Mouse (Mus musculus): ENCODE measurements at regions not wholly inside any gene's neighbourhood (a gene's known extent, or its start where the extent isn't known, plus 50 kb on each side); places are given as distances from the start of the nearest gene placed in this dataset.

- intact Hi-C loops (cut with DNase I), result no loop called here
- DNase-seq, result peak in 1 of 2 experiments; percentile 2
Measured at GRCm38 (mm10) chr4:72060605-72061352, 139.9 kb downstream of the Tle1 start.

- no peak for DNase-seq
- intact Hi-C loops (cut with DNase I), result loop anchor here (5.0 kb wide), 1 partner anchor 147 kb away; no protein-coding TSS in a partner anchor
Measured at GRCm38 (mm10) chr4:72049638-72050454, 150.9 kb downstream of the Tle1 start.

DNA sequence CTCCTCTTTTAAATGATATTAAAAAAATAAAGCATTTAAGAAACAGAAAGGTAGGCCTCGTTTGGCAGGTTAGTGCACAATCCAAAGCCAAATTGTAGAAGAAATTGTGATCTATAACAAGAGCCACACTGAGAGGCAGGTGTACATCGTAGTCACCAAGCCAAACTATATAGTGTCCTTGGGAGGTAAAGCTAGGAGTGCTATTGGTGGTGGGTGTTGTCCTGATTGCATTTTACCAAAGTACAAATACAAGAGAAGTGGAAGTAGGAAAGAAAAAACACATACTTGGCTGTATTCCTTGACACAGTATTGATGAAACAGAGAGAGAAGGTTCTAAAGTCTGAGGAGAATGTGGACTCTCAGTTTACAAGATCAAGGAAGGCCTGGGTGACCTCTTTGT is 178.6 kb downstream of the Tle1 start:
- intact Hi-C loops (cut with DNase I), result no loop called here
- no peak for DNase-seq

DNA sequence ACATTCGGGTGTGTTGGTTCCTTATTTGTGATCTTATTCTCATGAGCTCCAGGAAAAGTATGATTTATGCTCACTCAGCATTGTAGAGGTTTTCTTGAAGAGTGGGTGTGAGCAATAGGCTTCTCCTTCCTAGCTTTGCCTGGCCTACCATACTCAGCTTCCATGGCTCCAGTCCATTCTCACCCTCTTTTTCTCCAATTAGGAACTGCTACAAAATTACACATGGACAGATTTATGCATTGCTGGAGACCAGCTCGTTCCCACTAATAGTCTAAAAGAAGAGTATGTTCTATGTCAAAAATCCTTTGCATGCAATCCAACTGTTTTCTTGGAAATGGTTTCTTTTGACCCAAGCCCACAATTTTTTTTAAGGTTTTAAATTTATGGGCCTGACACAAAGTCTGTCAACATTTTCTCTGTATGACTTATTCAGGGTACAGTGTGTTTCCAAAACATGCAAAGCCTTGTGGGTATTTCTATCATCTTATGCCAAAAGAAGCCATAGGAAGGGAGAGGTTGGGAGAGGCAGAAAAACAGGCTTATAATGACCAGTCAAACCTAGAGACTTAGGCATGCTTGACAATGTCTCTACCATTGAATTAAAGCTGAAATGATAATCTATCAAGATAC is 186.4 kb downstream of the Tle1 start:
- DNase-seq, result no peak
- intact Hi-C loops (cut with DNase I), result no loop called here

DNA sequence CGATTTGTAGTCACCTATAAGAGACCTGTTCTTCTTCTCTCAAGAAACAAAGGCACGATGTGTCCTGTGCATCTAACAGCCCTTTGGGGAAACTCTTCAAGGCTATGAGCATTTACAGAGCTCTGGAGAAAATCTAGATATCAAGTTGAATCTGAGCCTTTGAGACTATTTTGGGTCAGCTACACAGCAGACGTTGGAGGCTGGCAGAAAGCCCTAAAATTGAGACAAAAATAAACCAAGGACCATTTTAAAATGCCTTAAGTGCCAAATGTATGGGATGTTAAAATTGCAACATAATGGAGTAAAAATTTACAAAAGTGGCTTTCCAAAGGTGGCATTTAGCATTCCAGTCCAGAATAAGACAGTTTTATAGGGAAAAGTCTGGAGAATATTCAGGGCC is 187.1 kb downstream of the Tle1 start:
- no peak for DNase-seq
- intact Hi-C loops (cut with DNase I), result no loop called here

DNA sequence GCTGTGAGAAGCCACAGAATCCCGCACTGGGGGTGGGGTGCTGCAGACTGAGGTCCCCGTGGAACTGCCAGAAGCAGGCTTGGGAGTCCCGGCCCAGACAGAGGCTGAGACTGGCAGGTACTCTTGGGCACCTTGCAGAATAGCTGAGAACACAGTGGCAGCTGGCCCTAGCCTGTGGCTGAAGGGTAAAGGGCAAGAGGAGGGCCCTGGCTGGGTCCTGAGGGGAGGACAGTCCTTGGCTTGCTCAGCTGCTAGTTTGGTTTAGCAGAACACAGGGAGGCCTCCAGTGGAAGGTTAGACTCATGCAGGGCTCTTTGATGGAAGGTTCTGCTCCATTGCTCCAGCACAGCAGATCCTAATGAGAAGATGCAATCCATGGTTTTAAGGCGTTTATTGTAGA is 190.4 kb downstream of the Tle1 start:
- no peak for DNase-seq
- intact Hi-C loops (cut with DNase I), result no loop called here

DNA sequence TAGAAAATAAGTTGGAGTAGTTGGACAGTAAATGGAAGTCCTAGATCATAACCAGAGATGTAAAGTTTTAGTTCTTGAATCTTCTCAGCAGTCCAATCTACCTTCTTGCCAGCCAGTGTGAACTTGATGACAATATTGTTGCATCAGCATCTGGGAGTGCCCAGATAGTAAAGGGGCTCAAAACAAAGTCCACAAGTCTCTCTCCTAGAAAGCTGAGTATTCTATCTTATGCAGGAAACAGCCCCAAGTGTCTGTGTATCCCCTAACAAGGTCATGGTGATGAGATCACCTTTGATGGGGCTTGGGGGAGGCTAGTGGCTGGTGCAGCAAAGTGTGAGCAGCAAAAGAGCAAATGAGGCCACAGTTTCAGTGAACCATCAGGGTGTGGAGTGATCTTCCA is 194.8 kb downstream of the Tle1 start:
- intact Hi-C loops (cut with DNase I), result no loop called here
- DNase-seq, result no peak

DNA sequence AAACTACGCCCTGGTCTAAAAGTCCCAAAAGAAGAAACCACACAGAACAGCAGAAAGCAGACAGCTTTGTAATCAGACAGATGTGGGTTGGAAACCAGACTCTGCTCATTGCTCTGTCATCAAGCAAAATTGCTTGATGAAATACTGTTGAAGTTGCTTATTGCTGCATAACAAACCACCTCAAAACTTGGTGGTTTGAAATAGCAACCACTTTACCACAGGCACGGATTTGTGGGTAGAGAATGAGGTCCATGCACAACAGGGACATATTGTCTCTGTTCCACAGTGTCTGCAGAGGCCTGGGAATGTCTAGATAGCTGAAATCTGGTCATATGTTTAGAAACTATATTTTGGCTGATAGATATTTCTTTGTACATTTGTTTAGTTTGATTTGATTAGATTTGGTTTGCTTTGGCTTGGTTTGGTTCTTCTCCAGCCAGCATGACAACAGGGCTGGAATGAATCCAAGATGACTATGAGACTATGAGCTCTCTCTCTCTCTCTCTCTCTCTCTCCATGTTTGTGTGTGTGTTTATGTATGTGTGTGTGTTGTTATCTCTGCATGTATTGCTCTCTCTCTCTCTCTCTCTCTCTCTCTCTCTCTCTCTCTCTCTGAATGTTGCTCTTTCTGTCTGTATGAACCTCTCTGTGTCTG is 199.4 kb downstream of the Tle1 start:
- intact Hi-C loops (cut with DNase I), result no loop called here
- DNase-seq, result peak in 1 of 2 experiments; percentile 2

DNA sequence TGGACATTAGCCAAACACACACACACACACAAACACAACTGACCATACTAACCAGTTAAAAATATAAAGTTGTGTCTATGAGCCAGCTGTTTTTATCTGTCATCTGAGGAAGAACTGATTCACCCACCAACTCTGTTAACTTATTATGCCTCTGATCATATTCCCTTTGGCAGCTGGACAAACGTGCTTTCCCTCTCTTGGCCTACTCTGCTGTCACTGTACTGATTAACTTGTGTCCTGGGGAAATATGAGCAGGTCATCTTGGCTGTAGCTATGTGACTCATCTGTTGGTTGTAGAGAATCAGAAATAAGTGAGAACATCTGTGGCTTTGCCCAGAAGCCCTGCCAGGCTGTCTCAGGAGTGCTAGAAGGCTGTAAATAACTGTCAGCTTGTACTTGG is 210.9 kb upstream of the Gm11232 start:
- peak; percentile 8 to 14 for DNase-seq
- intact Hi-C loops (cut with DNase I), result no loop called here

- intact Hi-C loops (cut with DNase I), result no loop called here
- DNase-seq, result no peak
Measured at GRCm38 (mm10) chr4:71953441-71953840, 195.7 kb upstream of the Gm11232 start.

GRCm38 (mm10) chr4:71933240-71933986 is 175.6 kb upstream of the Gm11232 start:
- DNase-seq, result no peak
- intact Hi-C loops (cut with DNase I), result no loop called here

- no peak for DNase-seq
- intact Hi-C loops (cut with DNase I), result no loop called here
Measured at GRCm38 (mm10) chr4:71932818-71933217, 175.1 kb upstream of the Gm11232 start.

DNA sequence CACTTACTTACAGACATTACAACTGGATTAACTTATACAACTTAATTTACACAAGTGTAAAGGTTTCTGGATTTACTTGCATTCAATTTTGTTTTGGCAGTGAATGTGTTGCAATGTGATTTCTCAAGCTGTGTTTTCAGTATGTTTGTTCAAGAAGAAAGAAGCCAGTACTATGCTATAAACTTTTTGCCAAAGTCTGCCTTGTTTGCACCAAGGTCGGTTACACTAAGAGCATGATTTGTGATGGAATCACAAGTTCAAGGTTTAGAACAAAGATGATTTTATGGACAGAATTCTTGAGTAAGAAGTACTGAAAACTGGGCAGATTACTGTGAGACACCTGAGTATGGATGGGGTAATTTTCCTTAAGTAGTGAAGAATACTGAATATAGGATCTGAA is 153.8 kb upstream of the Gm11232 start:
- no peak for DNase-seq
- intact Hi-C loops (cut with DNase I), result no loop called here

DNA sequence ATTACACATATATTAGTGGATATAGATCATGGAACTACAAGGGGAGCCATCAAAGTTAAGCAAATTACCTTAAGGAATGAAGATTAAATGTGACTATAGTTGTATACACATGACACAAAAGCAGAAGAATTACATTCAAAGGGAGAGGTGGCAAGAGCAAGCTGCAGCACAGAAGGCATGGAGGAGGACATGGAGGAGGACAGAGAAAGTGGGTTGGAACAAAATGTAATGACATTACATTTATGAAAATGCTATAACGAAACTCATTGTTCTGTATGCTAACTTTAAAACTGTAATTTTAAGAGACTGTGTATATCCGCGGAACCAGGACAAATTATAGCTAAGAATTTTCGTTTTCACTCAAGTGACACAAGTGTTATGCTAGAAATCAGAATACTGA is 117.9 kb upstream of the Gm11232 start:
- no peak for DNase-seq
- intact Hi-C loops (cut with DNase I), result no loop called here

DNA sequence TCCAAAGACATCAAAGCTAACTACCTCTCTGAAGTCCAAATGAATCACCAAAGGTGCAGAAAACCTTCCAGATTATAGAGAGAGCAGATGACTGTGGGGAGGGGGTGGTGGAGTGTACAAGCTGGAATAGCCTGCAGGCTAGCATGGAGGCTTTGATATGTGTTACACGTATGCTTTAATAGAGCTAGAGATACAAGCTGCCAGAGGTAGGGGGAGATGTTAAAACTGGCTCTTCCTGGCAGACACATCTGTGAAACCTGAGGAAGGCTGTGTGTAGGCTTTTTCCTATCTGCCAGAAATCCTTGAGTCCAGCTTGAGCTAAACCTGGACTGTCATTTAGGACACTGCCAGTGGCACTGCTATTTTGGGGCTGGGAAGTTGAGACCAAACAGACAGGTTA is 109.2 kb upstream of the Gm11232 start:
- intact Hi-C loops (cut with DNase I), result no loop called here

DNA sequence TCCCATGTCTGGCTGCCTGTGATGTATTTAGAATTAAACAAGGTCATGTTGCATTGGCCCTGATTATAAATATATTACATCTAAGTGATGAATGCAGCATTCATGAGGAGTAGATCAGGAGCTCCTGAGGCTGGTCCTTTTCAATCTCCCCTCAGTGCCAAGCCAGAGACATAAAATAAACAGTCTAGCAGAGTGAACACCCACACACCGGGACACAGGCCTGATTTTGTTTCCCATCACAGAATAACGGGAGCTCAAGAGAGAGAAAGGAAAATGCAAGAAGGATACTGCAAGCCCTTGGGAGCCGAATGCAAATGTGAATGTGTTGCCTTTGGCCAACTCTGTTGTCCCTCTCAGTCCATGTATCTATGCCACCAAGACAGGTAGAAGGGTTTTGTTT is 84.1 kb upstream of the Gm11232 start:
- DNase-seq, result no peak
- intact Hi-C loops (cut with DNase I), result no loop called here

More for the DNA sequence above, 109.2 kb upstream of the Gm11232 start:
- no peak for DNase-seq

DNA sequence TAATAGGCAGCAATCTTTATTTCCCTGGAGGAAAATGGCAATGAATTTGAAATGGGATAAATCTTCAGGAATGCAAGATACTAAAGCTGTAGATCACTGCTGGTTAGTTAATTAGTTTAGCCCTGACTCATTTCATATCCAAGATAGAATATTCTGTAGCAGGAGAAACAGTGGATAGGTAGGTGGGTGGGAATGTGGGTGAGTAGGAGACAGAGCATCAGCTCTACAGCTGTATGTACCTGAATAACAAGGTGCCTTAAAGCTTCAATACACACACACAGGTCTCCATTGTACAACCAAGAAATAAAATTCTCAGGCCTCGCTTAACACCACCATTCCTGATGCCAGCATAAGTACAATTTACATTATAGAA is 83.0 kb upstream of the Gm11232 start:
- DNase-seq, result no peak

DNA sequence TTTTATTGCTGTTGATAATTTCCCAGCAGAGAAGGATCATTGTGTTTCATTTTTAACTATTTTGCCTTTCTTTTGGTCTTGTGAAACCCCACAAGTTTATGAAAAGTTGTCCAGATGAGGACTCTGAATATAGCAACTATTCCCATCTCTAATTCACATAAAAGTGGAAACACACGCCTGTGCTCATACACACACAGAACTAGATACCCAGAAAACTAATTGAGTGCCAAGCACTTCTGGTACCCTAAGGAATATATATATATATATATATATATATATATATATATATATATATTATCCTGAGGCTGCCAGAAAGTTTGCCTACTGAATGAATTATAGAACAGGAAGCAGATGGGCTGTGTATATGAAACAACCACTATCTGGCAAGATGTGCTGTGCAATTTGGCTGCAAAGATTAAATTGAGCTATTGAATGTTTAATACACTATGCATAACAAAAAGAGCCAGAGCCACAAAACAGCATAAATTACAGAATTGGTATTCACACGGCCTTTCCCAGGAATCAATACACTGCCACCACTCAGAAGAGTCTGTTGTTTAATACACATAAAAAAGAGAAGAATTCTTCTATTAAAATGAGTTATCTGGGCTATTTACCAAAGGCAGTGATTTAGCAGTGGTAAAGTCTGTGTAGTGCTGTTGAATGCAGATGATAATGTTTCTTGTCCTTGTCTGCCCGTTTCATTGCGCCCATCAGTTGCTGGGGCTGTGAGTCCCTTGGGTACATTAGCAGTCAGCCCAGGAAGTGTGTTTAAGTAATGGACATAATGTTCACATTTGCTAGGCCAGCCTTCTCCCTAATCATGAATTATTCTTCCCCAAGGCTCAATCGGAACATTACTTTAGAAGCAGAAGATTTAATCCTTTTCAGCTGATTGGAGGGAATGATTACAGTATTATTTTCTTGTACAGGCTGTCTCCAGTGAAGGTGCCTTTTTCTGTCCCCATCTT is 82.3 kb upstream of the Gm11232 start:
- intact Hi-C loops (cut with DNase I), result no loop called here

More for the DNA sequence above, 83.0 kb upstream of the Gm11232 start:
- intact Hi-C loops (cut with DNase I), result no loop called here

GRCm38 (mm10) chr4:71839134-71839802 is 81.5 kb upstream of the Gm11232 start:
- intact Hi-C loops (cut with DNase I), result no loop called here
- DNase-seq, result peak; percentile 5 to 14

More for the DNA sequence above, 82.3 kb upstream of the Gm11232 start:
- no peak for DNase-seq

Measured in heart, postnatal 10 days (tissue).